Mouse (Mus musculus) heart, postnatal 0 days (tissue): ENCODE results near the gene Ccpg1. TPM values are rescaled to one million over a fixed set of nuclear protein-coding genes. Genes with fewer than 3 reads are reported as not detected.

Experiments
- ATAC-seq: fragments of 200-750 bp; cut with Nextera tagmentation; 2 replicates; pipeline ENCODE4 v1.8.0; 2017; ENCODE audit warnings: low read depth, moderate number of reproducible peaks, moderate library complexity; ENCODE audit not compliant: insufficient read depth
- DNase-seq: peaks from one replicate; pipeline ENCODE4 v3.0.0-alpha.2; 2016; ENCODE audit warnings: low spot score
- H3K27ac ChIP-seq: fragments of 300-500 bp; sonication (generic); 2 replicates; pipeline ENCODE4 v1.5.1; 2014; ENCODE audit warnings: low read depth, mild to moderate bottlenecking
- H3K27me3 ChIP-seq: fragments of 300-500 bp; sonication (generic); 2 replicates; pipeline ENCODE4 v1.6.1; 2014; ENCODE audit warnings: low read length, mixed read lengths; ENCODE audit not compliant: control insufficient read depth, insufficient read depth
- H3K36me3 ChIP-seq: fragments of 300-500 bp; sonication (generic); replicated peaks from 2 replicates; pipeline ENCODE4 v1.6.1; 2014; ENCODE audit warnings: low read length, mixed read lengths; ENCODE audit not compliant: control insufficient read depth, insufficient read depth
- H3K4me1 ChIP-seq: fragments of 300-500 bp; sonication (generic); 2 replicates; pipeline ENCODE4 v1.6.1; 2014; ENCODE audit warnings: antibody characterized with exemption; ENCODE audit not compliant: control insufficient read depth, insufficient read depth
- H3K4me2 ChIP-seq: fragments of 300-500 bp; sonication (generic); 2 replicates; pipeline ENCODE4 v1.6.1; 2014; ENCODE audit warnings: low read depth, mild to moderate bottlenecking, low read length, moderate library complexity
- H3K4me3 ChIP-seq: fragments of 300-500 bp; sonication (generic); 2 replicates; pipeline ENCODE4 v1.5.1; 2014; ENCODE audit warnings: low read depth, low read length
- H3K9ac ChIP-seq: fragments of 300-500 bp; sonication (generic); replicated peaks from 2 replicates; pipeline ENCODE4 v1.6.1; 2014; ENCODE audit warnings: low read depth, low read length, mixed read lengths
- H3K9me3 ChIP-seq: fragments of 300-500 bp; sonication (generic); replicated peaks from 2 replicates; pipeline ENCODE4 v1.6.1; 2016; ENCODE audit warnings: low read length; ENCODE audit not compliant: control insufficient read depth
- CTCF ChIP-seq: IDR thresholded peaks from 2 replicates; pipeline ENCODE4 v1.5.1; 2016; ENCODE audit warnings: antibody characterized with exemption, control low read depth, low read depth
- EP300 ChIP-seq: IDR thresholded peaks from 2 replicates; pipeline ENCODE4 v1.6.1; 2016; ENCODE audit warnings: antibody characterized with exemption, low read depth
- WGBS: fragments of 180-500 bp; shearing (Covaris S2); extraction: QIAGEN DNeasy Blood & Tissue Kit; methylation state at CpG from one replicate; pipeline ENCODE4 v1.1.7; 2014; 5-methylcytosine and 5-hydroxymethylcytosine counted together
- polyA plus RNA-seq: library from polyadenylated mRNA; unstranded; fragments of >200 nt; fragmentation: Nextera tagmentation; extraction: Ambion mirVana; gene quantifications from 2 replicates; pipeline ENCODE4 v1.2.1, GENCODE M21; 2015
- total RNA-seq: library from RNA; depleted of rRNA; stranded (reverse); fragments of >200 nt; gene quantifications from 2 replicates; pipeline ENCODE4 v1.2.3, GENCODE M21; 2014; ENCODE audit warnings: low replicate concordance

Ccpg1 gene
- total and polyA plus RNA-seq, 2 experiments from 2014 or later, result 8.3 to 27.2 TPM

GRCm38 (mm10) chr9:73005106-73005505 lies 19.9 kb downstream of the Ccpg1 start:
- no peak for DNase-seq
- Histone ChIP-seq H3K4me1 (no peaks in the 10 kb centered on the region), H3K9ac (no peak overlapping the region), H3K27ac (no peak overlapping the region), H3K27me3 (no peaks in the 10 kb centered on the region), H3K4me2 (no peak overlapping the region), H3K4me3 (no peak overlapping the region), H3K9me3 (no peaks in the 10 kb centered on the region), H3K36me3 (peaks cover 38% of the 10 kb centered on the region)
- no peak for ATAC-seq
- WGBS, result 75% methylated on average over 6 of the region's 6 CpGs
- TF ChIP-seq CTCF (no peak), EP300 (no peak)

DNA sequence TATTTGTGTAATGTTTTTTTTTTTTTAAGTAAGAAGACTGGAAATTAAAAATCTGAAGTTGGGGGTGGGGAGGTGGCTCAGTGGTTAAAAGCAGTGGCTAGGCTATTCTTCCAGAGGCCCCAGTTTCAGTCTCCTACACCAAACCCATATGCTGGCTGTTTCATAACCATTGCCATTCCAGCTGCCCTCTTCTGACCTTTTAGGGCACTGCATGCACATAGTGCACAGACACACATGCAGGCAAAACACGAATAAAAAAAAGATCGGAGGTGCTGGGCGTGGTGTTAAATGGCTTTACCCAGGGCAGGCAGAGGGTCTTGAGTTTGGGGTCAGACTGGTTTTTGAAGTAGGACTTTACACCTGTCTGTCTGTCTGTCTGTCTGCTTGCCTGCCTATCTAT lies 20.9 kb downstream of the Ccpg1 start:
- Histone ChIP-seq H3K4me2 (no peak overlapping the region), H3K36me3 (peaks cover 38% of the 10 kb centered on the region), H3K27me3 (no peaks in the 10 kb centered on the region), H3K9ac (no peak overlapping the region), H3K4me3 (no peak overlapping the region), H3K9me3 (no peaks in the 10 kb centered on the region), H3K4me1 (no peaks in the 10 kb centered on the region), H3K27ac (no peak overlapping the region)
- ATAC-seq (no peak), DNase-seq (no peak)
- TF ChIP-seq EP300 (no peak), CTCF (0 out of 2 replicates have a peak, but pooled peaks have one; percentile 8)
- 93% methylated on average over 3 of the region's 3 CpGs for WGBS

- DNase-seq, result no peak
- Histone ChIP-seq H3K4me1 (no peaks in the 10 kb centered on the region), H3K9me3 (no peaks in the 10 kb centered on the region), H3K27me3 (no peaks in the 10 kb centered on the region), H3K4me3 (no peak overlapping the region), H3K9ac (no peak overlapping the region), H3K27ac (no peak overlapping the region), H3K4me2 (no peak overlapping the region), H3K36me3 (peaks cover 46% of the 10 kb centered on the region)
- 57% methylated on average over 3 of the region's 3 CpGs for WGBS
- ATAC-seq, result no peak
- TF ChIP-seq CTCF, result no peak
- no peak for TF ChIP-seq EP300
These were observed 23.2 kb downstream of the Ccpg1 start for GRCm38 (mm10) chr9:73008384-73008783.

GRCm38 (mm10) chr9:73012629-73013028 lies 27.4 kb downstream of the Ccpg1 start:
- ATAC-seq, result no peak

GRCm38 (mm10) chr9:73014724-73015123 lies 29.5 kb downstream of the Ccpg1 start:
- Histone ChIP-seq H3K36me3 (peaks cover 85% of the 10 kb centered on the region), H3K4me1 (no peaks in the 10 kb centered on the region), H3K27ac (no peak overlapping the region), H3K9me3 (no peaks in the 10 kb centered on the region), H3K4me2 (no peak overlapping the region), H3K4me3 (no peak overlapping the region), H3K27me3 (no peaks in the 10 kb centered on the region), H3K9ac (no peak overlapping the region)
- WGBS, result 60% methylated on average over 13 of the region's 13 CpGs
- TF ChIP-seq EP300 (no peak), CTCF (no peak)
- DNase-seq, result no peak
- no peak for ATAC-seq

More at GRCm38 (mm10) chr9:73012629-73013028, 27.4 kb downstream of the Ccpg1 start:
- 82% methylated on average over 4 of the region's 4 CpGs for WGBS
- H3K27ac ChIP-seq, result no peak overlapping the region
- H3K27me3 ChIP-seq, result no peaks in the 10 kb centered on the region
- H3K4me1 ChIP-seq, result no peaks in the 10 kb centered on the region
- no peak overlapping the region for H3K4me2 ChIP-seq
- no peak overlapping the region for H3K9ac ChIP-seq
- peaks cover 77% of the 10 kb centered on the region for H3K36me3 ChIP-seq
- no peak overlapping the region for H3K4me3 ChIP-seq
- no peak for DNase-seq
- no peaks in the 10 kb centered on the region for H3K9me3 ChIP-seq
- TF ChIP-seq CTCF (0 out of 2 replicates have a peak, but pooled peaks have one; percentile 11), EP300 (no peak)

GRCm38 (mm10) chr9:73019841-73020240 lies 34.6 kb downstream of the Ccpg1 start:
- DNase-seq (no peak), ATAC-seq (no peak)
- H3K27ac ChIP-seq, result no peak overlapping the region
- WGBS, result 71% methylated on average over 10 of the region's 10 CpGs
- H3K36me3 ChIP-seq, result peaks cover 59% of the 10 kb centered on the region
- TF ChIP-seq CTCF, result no peak
- TF ChIP-seq EP300, result no peak
- no peaks in the 10 kb centered on the region for H3K4me1 ChIP-seq
- H3K4me3 ChIP-seq, result no peak overlapping the region
- no peaks in the 10 kb centered on the region for H3K27me3 ChIP-seq
- no peak overlapping the region for H3K9ac ChIP-seq
- H3K4me2 ChIP-seq, result no peak overlapping the region
- no peaks in the 10 kb centered on the region for H3K9me3 ChIP-seq
